Mouse (Mus musculus) lung, adult 10 weeks (tissue): ENCODE results near the gene Slc6a16. TPM values are rescaled to one million over a fixed set of nuclear protein-coding genes. Genes with fewer than 3 reads are reported as not detected.

Source experiments
- polyA plus RNA-seq: library from polyadenylated mRNA; stranded (reverse); fragments of 350-450 nt; fragmentation: Illumina TruSeq; extraction: RNeasy Lipid Tissue Mini Kit (QIAGEN cat#74804); gene quantifications from one replicate; pipeline ENCODE4 v1.2.3, GENCODE M21; 2014; ENCODE audit warnings: low read depth, low replicate concordance; ENCODE audit not compliant: insufficient read depth

Slc6a16 gene
- not detected for polyA plus RNA-seq

GRCm38 (mm10) chr7:45240633-45241388 is at the start of gene Slc6a16:
Slc6a16 (plus strand) TSS chr7:45241085.

GRCm38 (mm10) chr7:45204380-45205143 is 36.3 kb upstream of the Slc6a16 start, which contains the start of gene Ccdc155:
Ccdc155 (minus strand) TSS chr7:45204892.

GRCm38 (mm10) chr7:45211851-45212251 is 29.0 kb upstream of the Slc6a16 start, which contains the start of gene Dkkl1:
Dkkl1 (minus strand) TSS chr7:45212147.

GRCm38 (mm10) chr7:45215673-45216441 is 25.0 kb upstream of the Slc6a16 start, which contains the start of gene Tead2:
Tead2 (plus strand) TSS chr7:45215753.

GRCm38 (mm10) chr7:45238723-45239496 is 2.0 kb upstream of the Slc6a16 start, which contains the start of gene Cd37:
Cd37 (minus strand) TSS chr7:45239115.

GRCm38 (mm10) chr7:45277136-45277760 is 36.4 kb downstream of the Slc6a16 start, which contains the start of gene Slc6a21:
Slc6a21 (plus strand) TSS chr7:45277513.

Other genes starting within 250 kb of the Slc6a16 start
- gene Irf3, start 243.4 kb upstream of the Slc6a16 start, polyA plus RNA-seq = 71.8 TPM
- gene Bcl2l12, start 242.4 kb upstream of the Slc6a16 start, polyA plus RNA-seq = 14.9 TPM
- gene Scaf1, start 224.7 kb upstream of the Slc6a16 start, polyA plus RNA-seq = 15.5 TPM
- gene Rras, start 223.1 kb upstream of the Slc6a16 start, polyA plus RNA-seq = 170 TPM
- 10.4 TPM for gene Prr12, start 188.2 kb upstream of the Slc6a16 start, polyA plus RNA-seq
- gene Nosip, start 178.7 kb upstream of the Slc6a16 start, polyA plus RNA-seq = 36.8 TPM
- 23.4 TPM for gene Prrg2, start 178.4 kb upstream of the Slc6a16 start, polyA plus RNA-seq
- 83.1 TPM for gene Rcn3, start 148.9 kb upstream of the Slc6a16 start, polyA plus RNA-seq
- 91.4 TPM for gene Fcgrt, start 137.2 kb upstream of the Slc6a16 start, polyA plus RNA-seq
- 1,585 TPM for gene Rps11, start 116.6 kb upstream of the Slc6a16 start, polyA plus RNA-seq
- gene Rpl13a, start 112.3 kb upstream of the Slc6a16 start, polyA plus RNA-seq = 3,762 TPM
- not detected for gene Gm45713, start 104.9 kb upstream of the Slc6a16 start, polyA plus RNA-seq
- 39.0 TPM for gene Flt3l, start 104.7 kb upstream of the Slc6a16 start, polyA plus RNA-seq
- 55.1 TPM for gene Pih1d1, start 86.8 kb upstream of the Slc6a16 start, polyA plus RNA-seq
- 21.1 TPM for gene Aldh16a1, start 86.5 kb upstream of the Slc6a16 start, polyA plus RNA-seq
- 1.1 TPM for gene Slc17a7, start 77.1 kb upstream of the Slc6a16 start, polyA plus RNA-seq
- gene Gfy, start 61.5 kb upstream of the Slc6a16 start, polyA plus RNA-seq = not detected
- gene Pth2, start 60.1 kb upstream of the Slc6a16 start, polyA plus RNA-seq = not detected
- gene Ccdc155, start 36.2 kb upstream of the Slc6a16 start, polyA plus RNA-seq = 1.5 TPM
- 0.81 TPM for gene Dkkl1, start 28.9 kb upstream of the Slc6a16 start, polyA plus RNA-seq
- gene Tead2, start 25.3 kb upstream of the Slc6a16 start, polyA plus RNA-seq = 16.7 TPM
- 36.3 TPM for gene Cd37, start 2.0 kb upstream of the Slc6a16 start, polyA plus RNA-seq
- gene Slc6a21, start 36.4 kb downstream of the Slc6a16 start, polyA plus RNA-seq = not detected
- 26.8 TPM for gene Trpm4, start 92.7 kb downstream of the Slc6a16 start, polyA plus RNA-seq
- gene Hrc, start 94.2 kb downstream of the Slc6a16 start, polyA plus RNA-seq = 4.6 TPM
- gene Ppfia3, start 125.9 kb downstream of the Slc6a16 start, polyA plus RNA-seq = 0.80 TPM
- gene Lin7b, start 129.5 kb downstream of the Slc6a16 start, polyA plus RNA-seq = not detected
- 123 TPM for gene Snrnp70, start 154.7 kb downstream of the Slc6a16 start, polyA plus RNA-seq
- not detected for gene Kcna7, start 164.6 kb downstream of the Slc6a16 start, polyA plus RNA-seq
- gene Ntf5, start 172.6 kb downstream of the Slc6a16 start, polyA plus RNA-seq = 3.0 TPM
- gene Lhb, start 179.7 kb downstream of the Slc6a16 start, polyA plus RNA-seq = 5.9 TPM
- 8.9 TPM for gene Gys1, start 193.8 kb downstream of the Slc6a16 start, polyA plus RNA-seq
- gene Ruvbl2, start 197.0 kb downstream of the Slc6a16 start, polyA plus RNA-seq = 33.3 TPM
- 2,902 TPM for gene Ftl1, start 218.8 kb downstream of the Slc6a16 start, polyA plus RNA-seq
- gene Bax, start 225.8 kb downstream of the Slc6a16 start, polyA plus RNA-seq = 93.3 TPM
- not detected for gene Tulp2, start 240.8 kb downstream of the Slc6a16 start, polyA plus RNA-seq
- not detected for gene Gm45808, start 245.7 kb downstream of the Slc6a16 start, polyA plus RNA-seq
- 5.0 TPM for gene Dhdh, start 247.7 kb downstream of the Slc6a16 start, polyA plus RNA-seq